Mouse (Mus musculus): ENCODE measurements around the gene Fgfbp3.
"Not testable (repeated sequence)": the region's sequence is repeated elsewhere in the genome, so short reads cannot be mapped to it uniquely, and the experiment has no call there.

The Fgfbp3 gene

GRCm38 (mm10) chr19:36910424-36911045 is 8.9 kb downstream of the Fgfbp3 start:
- no peak for DNase-seq (ENCODE audit: low read depth, low spot score)

GRCm38 (mm10) chr19:36909676-36910292 is 9.6 kb downstream of the Fgfbp3 start:
- peak; percentile 67 for DNase-seq (ENCODE audit: low read depth, low spot score)

GRCm38 (mm10) chr19:36909150-36909549 is 10.3 kb downstream of the Fgfbp3 start:
- DNase-seq (ENCODE audit: low read depth, low spot score) = no peak

GRCm38 (mm10) chr19:36904211-36905007 is 15.0 kb downstream of the Fgfbp3 start:
- no peak for DNase-seq (ENCODE audit: low read depth, low spot score)

GRCm38 (mm10) chr19:36903377-36903776 is 16.0 kb downstream of the Fgfbp3 start:
- no peak for DNase-seq (ENCODE audit: low read depth, low spot score)

- no peak for DNase-seq (ENCODE audit: low read depth, low spot score)
Measured at GRCm38 (mm10) chr19:36897778-36898177, 21.6 kb downstream of the Fgfbp3 start.

GRCm38 (mm10) chr19:36896791-36897569 is 22.4 kb downstream of the Fgfbp3 start:
- no peak for DNase-seq (ENCODE audit: low read depth, low spot score)

GRCm38 (mm10) chr19:36891746-36892145 is 27.7 kb downstream of the Fgfbp3 start:
- DNase-seq (ENCODE audit: low read depth, low spot score) = no peak

GRCm38 (mm10) chr19:36887706-36888105 is 31.7 kb downstream of the Fgfbp3 start:
- no peak for DNase-seq (ENCODE audit: low read depth, low spot score)

GRCm38 (mm10) chr19:36886316-36886715 is 33.1 kb downstream of the Fgfbp3 start:
- no peak for DNase-seq (ENCODE audit: low read depth, low spot score)

- no peak for DNase-seq (ENCODE audit: low read depth, low spot score)
Measured at GRCm38 (mm10) chr19:36883119-36883518, 36.3 kb downstream of the Fgfbp3 start.

- DNase-seq (ENCODE audit: low read depth, low spot score) = no peak
Measured at GRCm38 (mm10) chr19:36878743-36879495, 40.5 kb downstream of the Fgfbp3 start.

- no peak for DNase-seq (ENCODE audit: low read depth, low spot score)
Measured at GRCm38 (mm10) chr19:36877329-36877728, 42.1 kb downstream of the Fgfbp3 start.

GRCm38 (mm10) chr19:36874651-36875050 is 44.8 kb downstream of the Fgfbp3 start:
- DNase-seq (ENCODE audit: low read depth, low spot score) = no peak

GRCm38 (mm10) chr19:36868675-36869074 is 50.7 kb downstream of the Fgfbp3 start:
- not testable (repeated sequence) for DNase-seq (ENCODE audit: low read depth, low spot score)
